Mouse (Mus musculus): ENCODE results near the gene Gm14409.
A peak's percentile ranks its signal among the peaks of the same experiment; 100 is the strongest.
"Not testable (repeated sequence)": the region's sequence is repeated elsewhere in the genome, so short reads cannot be mapped to it uniquely, and the experiment has no call there.

The Gm14409 gene

DNA sequence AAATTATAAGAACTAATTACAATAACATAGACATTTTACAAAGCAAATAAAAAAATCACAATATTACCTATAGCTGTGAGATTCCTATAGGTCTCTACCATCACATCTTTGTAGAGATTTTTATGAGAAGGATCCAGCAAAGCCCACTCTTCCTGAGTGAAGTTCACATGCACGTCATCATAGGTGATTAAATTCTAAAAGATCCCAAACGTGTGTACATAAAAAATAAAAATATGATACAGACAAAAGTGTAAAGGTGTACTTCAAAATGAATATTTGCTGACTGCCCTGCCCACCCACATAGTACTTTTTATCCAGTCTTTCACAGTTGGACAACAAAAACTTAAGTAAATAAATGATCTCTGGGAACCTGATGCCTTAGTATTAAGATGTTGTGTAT is at the start of gene Gm14409:
Gene Gm14409, minus strand, starts transcription at position 101 of the 400 bp plus-strand sequence.
- not testable (repeated sequence) for DNase-seq

DNA sequence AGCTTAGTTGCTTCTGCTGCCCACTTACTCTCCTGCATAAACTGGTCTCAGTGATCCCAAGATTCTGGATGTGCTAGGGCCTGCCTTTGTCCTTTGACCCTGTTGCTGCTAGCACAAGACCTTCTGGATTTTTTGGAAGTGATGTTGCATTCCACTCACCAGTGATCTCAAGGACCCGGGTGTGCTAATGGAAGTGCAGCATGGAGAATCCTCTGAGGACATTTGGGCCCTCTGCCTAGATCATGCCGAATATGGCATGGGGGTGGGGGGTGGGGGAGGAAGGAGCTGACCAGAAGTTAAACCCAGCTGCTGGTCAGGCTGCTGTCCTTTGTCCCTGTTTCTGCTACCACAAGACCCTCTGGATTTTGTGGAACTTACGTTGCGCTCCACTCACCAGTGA is 42.8 kb upstream of the Gm14409 start:
- not testable (repeated sequence) for DNase-seq

DNA sequence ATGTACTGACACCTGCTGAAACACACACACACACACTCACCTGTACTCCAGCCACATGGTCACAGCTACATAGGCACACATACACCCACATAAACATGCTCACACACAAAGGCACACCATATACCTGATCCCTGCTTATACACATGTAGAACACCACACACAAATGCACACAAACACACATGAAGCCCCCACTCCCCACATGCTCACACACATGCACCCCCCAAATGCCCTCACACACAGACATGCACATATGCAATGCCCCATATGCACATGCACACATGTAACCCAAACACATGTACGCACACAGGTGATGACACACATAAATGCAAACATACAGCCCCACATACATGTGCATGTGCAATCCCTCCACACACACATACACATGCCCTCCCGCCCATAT is 38.1 kb upstream of the Gm14409 start:
- DNase-seq, result not testable (repeated sequence)

DNA sequence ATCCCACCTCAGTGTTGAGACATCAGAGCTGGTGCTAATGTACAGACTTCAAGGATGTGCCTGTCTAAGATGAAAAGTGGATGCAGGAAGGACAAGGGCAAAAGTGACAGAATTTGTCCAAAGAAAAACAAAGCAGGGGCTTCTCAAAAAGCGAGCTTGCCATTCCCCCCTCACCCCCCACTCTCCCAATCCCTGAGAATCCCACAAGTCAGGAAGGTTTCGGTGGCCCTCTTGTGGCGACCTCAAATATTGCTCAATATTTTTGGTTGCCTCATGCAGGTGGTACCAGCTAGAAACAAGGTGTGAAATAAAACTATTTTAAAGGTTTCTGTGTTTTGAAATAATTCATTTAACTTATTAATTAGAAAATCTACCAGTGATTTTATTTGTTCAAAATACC is 16.9 kb upstream of the Gm14409 start:
- peak in 1 of 2 experiments; percentile 1 for DNase-seq

DNA sequence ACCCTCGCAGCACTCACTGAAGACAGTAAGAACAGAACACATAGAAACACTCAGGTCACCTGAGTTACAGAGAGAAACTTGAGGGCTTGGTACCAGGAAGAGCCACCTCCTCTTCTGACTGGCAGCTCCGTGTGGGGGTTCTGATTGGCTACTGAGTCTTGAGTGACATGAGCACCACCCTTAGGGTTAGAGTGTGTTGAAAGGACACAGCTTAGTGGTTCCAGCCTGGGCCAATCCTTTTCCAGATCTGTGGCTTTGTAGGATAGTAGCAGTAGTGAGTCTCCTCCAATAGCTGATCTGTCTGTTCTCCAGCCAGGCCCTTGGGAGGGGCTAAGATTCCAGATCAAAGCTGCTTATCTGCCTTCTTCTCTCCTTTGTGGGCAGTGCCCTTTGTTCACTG is 10.9 kb upstream of the Gm14409 start:
- not testable (repeated sequence) for DNase-seq

DNA sequence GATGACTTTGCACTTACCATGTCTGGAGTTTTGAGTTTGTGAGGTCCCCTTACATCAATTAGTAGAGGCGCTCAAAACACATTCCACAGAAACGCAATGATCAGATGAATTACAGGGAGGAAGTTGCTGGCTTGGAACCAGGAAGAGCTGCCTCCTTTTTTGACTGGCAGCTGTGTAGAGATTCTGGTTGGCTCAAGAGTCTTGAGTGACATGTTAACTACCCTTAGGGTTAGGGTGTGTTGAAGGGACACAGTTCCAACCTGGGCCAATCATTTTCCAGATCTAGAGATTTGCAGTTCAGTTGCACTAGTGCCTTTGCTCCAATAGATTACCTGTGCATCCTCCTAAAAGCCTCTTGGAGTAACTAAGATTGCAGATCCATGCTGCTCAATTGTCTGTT is 5.4 kb upstream of the Gm14409 start:
- not testable (repeated sequence) for DNase-seq

DNA sequence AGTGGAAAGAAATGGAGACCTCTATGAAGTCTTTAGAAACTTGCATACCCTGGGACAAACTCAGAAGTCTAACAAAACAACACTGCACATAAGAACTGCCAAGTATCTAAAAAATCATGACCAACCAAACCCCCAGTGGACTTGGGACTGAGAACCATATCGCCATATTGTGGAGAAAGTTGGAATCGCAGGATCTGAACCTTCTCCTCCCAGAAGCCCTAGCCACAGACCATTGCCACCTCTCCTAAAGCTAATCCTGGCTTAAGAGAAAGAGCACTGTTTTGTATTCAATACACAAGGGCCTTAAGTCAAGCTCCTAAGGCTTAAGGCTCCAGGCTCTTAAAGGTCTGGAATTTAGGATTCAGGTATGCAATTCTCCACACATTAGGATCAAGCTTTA is 19.4 kb downstream of the Gm14409 start:
- DNase-seq, result not testable (repeated sequence)

DNA sequence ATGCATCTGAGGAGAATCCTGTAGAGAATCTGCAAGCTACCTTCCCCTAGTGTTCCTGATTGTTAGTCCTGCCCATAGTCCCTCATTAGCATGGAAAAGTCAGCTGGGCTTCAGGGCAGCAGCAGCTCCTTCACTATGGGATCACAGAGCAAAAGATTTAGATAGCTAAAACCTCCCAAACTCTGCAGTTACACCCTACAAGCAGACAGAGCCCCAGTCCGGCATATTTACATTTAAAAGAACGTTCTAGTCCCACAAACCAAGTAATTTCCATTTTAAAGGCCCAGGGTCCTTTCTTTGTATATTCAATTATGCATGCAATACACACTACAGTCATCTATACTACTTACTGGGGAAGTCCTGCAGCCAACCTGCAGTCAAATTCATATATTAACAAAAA is 36.4 kb downstream of the Gm14409 start:
- DNase-seq, result not testable (repeated sequence)

Data from cerebellum, postnatal 10 days (tissue).